Mouse (Mus musculus) cerebellum, adult 2 months (tissue): Measurements from ENCODE around the gene Pip5k1a.

Source experiments
- CTCF ChIP-seq: fragments of 200-500 bp; IDR thresholded peaks from 2 replicates; pipeline ENCODE4 v1.5.1; 2011; ENCODE audit warnings: low read depth, mild to moderate bottlenecking, control low read depth, low read length, moderate library complexity, borderline replicate concordance; ENCODE audit not compliant: insufficient read depth
- POLR2A ChIP-seq: fragments of 200-500 bp; IDR thresholded peaks from 2 replicates; pipeline ENCODE4 v1.6.1; 2011; ENCODE audit warnings: low read length, control low read depth, borderline replicate concordance; ENCODE audit not compliant: insufficient read depth

DNA sequence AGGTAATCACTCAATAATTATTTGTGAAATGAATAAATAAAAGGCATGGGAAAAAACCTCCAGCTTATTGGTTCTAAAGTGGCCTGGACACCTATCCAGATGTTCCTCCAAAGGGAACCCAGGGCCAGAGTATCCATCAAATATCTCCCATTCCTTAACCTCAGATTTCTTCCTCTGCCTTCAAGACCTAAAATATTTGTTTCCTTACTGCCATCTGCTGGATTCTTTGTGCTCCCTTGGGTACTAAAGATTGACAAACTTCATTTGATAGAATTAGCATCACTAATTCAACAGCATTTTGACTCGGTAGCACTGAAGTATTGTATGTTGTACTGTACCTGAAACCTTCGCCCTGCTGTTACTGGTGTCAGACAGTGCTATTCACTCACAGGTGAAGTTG is 1.2 kb upstream of the Pip5k1a start:
- TF ChIP-seq CTCF = no peak
- no peak for TF ChIP-seq POLR2A
